Mouse (Mus musculus) yolk sac, embryonic 10.5 days (tissue): ENCODE data around the gene Alox5ap.

Source experiments
- DNase-seq: peaks from one replicate; pipeline ENCODE4 v3.0.0-alpha.2; 2017; ENCODE audit warnings: low spot score

Alox5ap gene

GRCm38 (mm10) chr5:149259093-149259492 lies 5.5 kb upstream of the Alox5ap start:
- no peak for DNase-seq

GRCm38 (mm10) chr5:149261449-149261848 lies 3.1 kb upstream of the Alox5ap start:
- DNase-seq = no peak

- no peak for DNase-seq
These were observed 2.7 kb upstream of the Alox5ap start for GRCm38 (mm10) chr5:149261866-149262265.

- DNase-seq = no peak
These were observed 312 bp downstream of the Alox5ap start for GRCm38 (mm10) chr5:149264878-149265279.

- DNase-seq = no peak
These were observed 2.2 kb downstream of the Alox5ap start for GRCm38 (mm10) chr5:149266761-149267221.

GRCm38 (mm10) chr5:149267493-149267892 lies 2.9 kb downstream of the Alox5ap start:
- DNase-seq = no peak

- no peak for DNase-seq
These were observed 6.7 kb downstream of the Alox5ap start for GRCm38 (mm10) chr5:149271291-149271690.

GRCm38 (mm10) chr5:149272535-149272934 lies 8.0 kb downstream of the Alox5ap start:
- no peak for DNase-seq

GRCm38 (mm10) chr5:149274390-149275104 lies 10.0 kb downstream of the Alox5ap start:
- no peak for DNase-seq

- no peak for DNase-seq
These were observed 10.5 kb downstream of the Alox5ap start for GRCm38 (mm10) chr5:149275105-149275494.

- DNase-seq = no peak
These were observed 13.0 kb downstream of the Alox5ap start for GRCm38 (mm10) chr5:149277529-149277928.

- no peak for DNase-seq
These were observed 14.8 kb downstream of the Alox5ap start for GRCm38 (mm10) chr5:149279273-149279844.

GRCm38 (mm10) chr5:149283009-149283408 lies 18.4 kb downstream of the Alox5ap start:
- DNase-seq = no peak

- DNase-seq = no peak
These were observed 19.3 kb downstream of the Alox5ap start for GRCm38 (mm10) chr5:149283821-149284220.

GRCm38 (mm10) chr5:149286021-149286420 lies 21.5 kb downstream of the Alox5ap start:
- no peak for DNase-seq

GRCm38 (mm10) chr5:149287148-149288038 lies 22.8 kb downstream of the Alox5ap start:
- DNase-seq = no peak

- DNase-seq = no peak
These were observed 26.7 kb downstream of the Alox5ap start for GRCm38 (mm10) chr5:149291266-149291665.

GRCm38 (mm10) chr5:149293071-149293470 lies 28.5 kb downstream of the Alox5ap start:
- no peak for DNase-seq

- no peak for DNase-seq
These were observed 32.2 kb downstream of the Alox5ap start for GRCm38 (mm10) chr5:149296808-149297207.

- DNase-seq = no peak
These were observed 32.9 kb downstream of the Alox5ap start for GRCm38 (mm10) chr5:149297464-149297863.

- no peak for DNase-seq
These were observed 33.7 kb downstream of the Alox5ap start for GRCm38 (mm10) chr5:149298234-149298633.

- no peak for DNase-seq
These were observed 48.5 kb downstream of the Alox5ap start for GRCm38 (mm10) chr5:149312884-149313652.
